ENCODE assay signal across 22 mouse cellular contexts in the genomic region with DNA sequence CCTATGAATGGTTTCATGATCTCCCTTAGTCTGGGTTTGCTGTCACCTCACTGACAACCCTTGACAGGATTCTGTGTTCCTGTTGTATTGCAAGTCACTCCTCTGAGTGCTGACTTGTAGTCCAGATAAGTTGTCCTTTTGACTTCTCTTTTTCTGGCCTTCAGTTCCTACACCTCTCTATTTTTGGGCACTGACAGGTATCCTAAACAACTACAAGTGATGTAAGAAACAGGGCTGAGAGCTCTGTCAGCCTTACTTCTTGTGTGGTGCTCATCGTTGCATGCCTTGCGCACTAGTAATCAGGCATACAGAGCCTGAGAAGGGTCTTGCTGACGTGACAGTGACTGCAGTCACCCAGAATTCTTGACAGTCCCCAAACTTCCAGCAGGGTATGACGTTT.
"Had no signal": no experiment of that assay in that cellular context is flagged by ENCODE, and none has a peak within 500 bp of the region (broad histone marks: within the 10 kb centered on the region; RNA-seq: fewer than 3 reads in every experiment).

No protein-coding gene starts in this region.

- H3K4me3 ChIP-seq: limb, embryonic 10.5 days; limb, embryonic 13.5 days; liver, embryonic 12.5 days; liver, embryonic 15.5 days; lung, embryonic 15.5 days; megakaryocyte, embryonic 14.5 days; midbrain, embryonic 10.5 days; midbrain, embryonic 13.5 days; myocyte; neural tube, embryonic 13.5 days had no signal

- H3K27ac ChIP-seq: limb, embryonic 10.5 days; limb, embryonic 13.5 days; liver, embryonic 12.5 days; liver, embryonic 15.5 days; lung, embryonic 15.5 days; midbrain, embryonic 10.5 days; midbrain, embryonic 13.5 days; neural tube, embryonic 13.5 days had no signal

- H3K27me3 ChIP-seq: limb, embryonic 13.5 days; liver, embryonic 12.5 days; liver, embryonic 15.5 days; lung, embryonic 15.5 days; midbrain, embryonic 13.5 days; neural tube, embryonic 13.5 days had no signal

- ATAC-seq: liver, embryonic 12.5 days; midbrain, embryonic 13.5 days; midbrain, embryonic 16.5 days had no signal

- H3K4me1 ChIP-seq: limb, embryonic 10.5 days; limb, embryonic 13.5 days; liver, embryonic 12.5 days; liver, embryonic 15.5 days; lung, embryonic 15.5 days; midbrain, embryonic 10.5 days; midbrain, embryonic 13.5 days; neural tube, embryonic 13.5 days had no signal

- H3K9ac ChIP-seq: limb, embryonic 13.5 days; liver, embryonic 12.5 days; liver, embryonic 15.5 days; lung, embryonic 15.5 days; midbrain, embryonic 13.5 days; neural tube, embryonic 13.5 days had no signal

- H3K4me2 ChIP-seq: limb, embryonic 13.5 days; liver, embryonic 12.5 days; liver, embryonic 15.5 days; lung, embryonic 15.5 days; midbrain, embryonic 13.5 days; neural tube, embryonic 13.5 days had no signal

- H3K36me3 ChIP-seq: limb, embryonic 10.5 days; limb, embryonic 13.5 days; liver, embryonic 12.5 days; liver, embryonic 15.5 days; lung, embryonic 15.5 days; midbrain, embryonic 10.5 days; midbrain, embryonic 13.5 days; neural tube, embryonic 13.5 days had no signal

- H3K9me3 ChIP-seq: limb, embryonic 10.5 days; limb, embryonic 13.5 days; liver, embryonic 12.5 days; liver, embryonic 15.5 days; lung, embryonic 15.5 days; megakaryocyte, embryonic 14.5 days; midbrain, embryonic 10.5 days; midbrain, embryonic 13.5 days; neural tube, embryonic 13.5 days had no signal

- DNase-seq: kidney, postnatal 14 days; kidney, postnatal 4 days; liver; lung, adult 18-20 months; lung, postnatal 10 days; lung, postnatal 36 days; retina, postnatal 1 day; right cerebral cortex, postnatal 25 days; spleen, adult 18-20 months; thymus, adult 18-20 months; thymus, postnatal 36 days had no signal
